Mouse (Mus musculus) adrenal gland, postnatal 10 days (tissue): ENCODE results near the gene Sgca. TPM values are rescaled to one million over a fixed set of nuclear protein-coding genes. Genes with fewer than 3 reads are reported as not detected.
A peak's percentile ranks its signal among the peaks of the same experiment; 100 is the strongest.

Experiments
- DNase-seq: peaks from one replicate; pipeline ENCODE4 v3.0.0; 2021; ENCODE audit warnings: mixed read lengths
- total RNA-seq, 2 experiments: library from RNA; stranded (reverse); gene quantifications; 2 replicates each; pipeline ENCODE4 v1.2.3; 2021

The Sgca gene
- total RNA-seq, 2 experiments from 2014 or later = 4.5 to 16.8 TPM

- peak; percentile 51 for DNase-seq
These were observed 62.6 kb downstream of the Sgca start for GRCm38 (mm10) chr11:94913302-94914090.

Other genes with a start within 250 kb of the Sgca start
- gene Cdc34b, start 234.5 kb downstream of the Sgca start, total RNA-seq = under 1 TPM; 0.36 to 0.48 TPM
- not detected for gene Tmem92, start 193.6 kb downstream of the Sgca start, total RNA-seq
- 1,000 to 10,000 TPM in 1 of 2 experiments, 100 to 1,000 TPM in 1; 763 to 1,573 TPM for gene Col1a1, start 40.1 kb downstream of the Sgca start, total RNA-seq
- not detected for gene Hils1, start 8.7 kb downstream of the Sgca start, total RNA-seq
- 10 to 100 TPM; 83.3 to 96.2 TPM for gene Ppp1r9b, start 14.7 kb upstream of the Sgca start, total RNA-seq
- 10 to 100 TPM in 1 of 2 experiments, 1 to 10 TPM in 1; 7.3 to 11.0 TPM for gene Samd14, start 33.6 kb upstream of the Sgca start, total RNA-seq
- gene Pdk2, start 65.0 kb upstream of the Sgca start, total RNA-seq = 100 to 1,000 TPM; 144 to 199 TPM
- gene Itga3, start 100.5 kb upstream of the Sgca start, total RNA-seq = 10 to 100 TPM; 22.4 to 26.2 TPM
- gene Dlx3, start 143.8 kb upstream of the Sgca start, total RNA-seq = under 1 TPM in 1 of 2 experiments, not detected in 1; 0.60 TPM
- under 1 TPM in 1 of 2 experiments, not detected in 1; 0.18 TPM for gene Dlx4, start 169.9 kb upstream of the Sgca start, total RNA-seq